Mouse (Mus musculus): ENCODE measurements at regions not wholly inside any gene's neighbourhood (a gene's known extent, or its start where the extent isn't known, plus 50 kb on each side); places are given as distances from the start of the nearest gene placed in this dataset.

DNA sequence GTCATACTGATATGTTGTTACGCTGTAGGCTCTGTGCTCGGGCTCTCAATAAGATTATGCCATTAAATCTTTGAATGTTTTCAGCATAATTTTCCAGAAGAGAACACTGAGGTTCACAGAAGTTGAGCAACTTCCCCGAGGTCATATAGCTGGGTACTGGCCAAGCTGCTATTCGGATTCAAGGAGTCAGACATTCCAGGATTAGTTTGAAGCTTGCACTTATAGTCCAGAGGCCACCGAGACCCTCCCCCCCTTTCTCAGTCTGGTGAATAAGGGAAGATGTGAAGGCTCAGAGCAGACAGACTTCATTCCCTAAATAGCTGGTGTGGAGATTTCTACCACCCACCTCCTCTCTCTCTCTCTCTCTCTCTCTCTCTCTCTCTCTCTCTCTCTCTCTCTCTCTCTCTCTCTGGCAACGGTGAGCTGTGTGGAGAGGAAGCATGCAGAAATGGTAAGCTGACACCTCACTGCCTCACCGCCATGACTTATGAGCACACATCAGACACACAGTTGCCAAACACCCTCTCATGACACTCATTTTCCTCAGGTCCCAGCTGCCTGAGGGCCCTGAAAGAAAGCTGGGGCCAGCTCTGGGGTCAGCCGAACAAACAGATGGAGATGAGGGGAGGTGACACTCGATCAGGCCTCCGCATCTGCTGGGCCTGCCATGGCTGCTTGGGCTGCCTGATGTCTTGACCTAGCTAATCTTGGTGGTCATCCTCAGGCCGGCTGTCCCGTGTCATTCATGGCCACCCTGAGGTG, 107.0 kb upstream of the Pdzrn3 start:
- H3K4me2 ChIP-seq (ENCODE audit: low read length): no peak overlapping the region
- ATAC-seq: no peak
- 73% methylated on average over 12 of the region's 12 CpGs for WGBS
- H3K9ac ChIP-seq (replicated peaks; ENCODE audit: low read depth, low read length): no peak overlapping the region
- H3K4me3 ChIP-seq (replicated peaks; ENCODE audit: low read length): no peak overlapping the region
- H3K4me1 ChIP-seq (replicated peaks; ENCODE audit: control insufficient read depth, insufficient read depth, low read length): 0 out of 2 replicates have a peak, but pooled peaks cover 5% of the 10 kb centered on the region
- H3K27ac ChIP-seq (ENCODE audit: low read length): no peak overlapping the region
- H3K27me3 ChIP-seq (replicated peaks; ENCODE audit: control insufficient read depth, insufficient read depth, low read length): no peaks in the 10 kb centered on the region
- no peaks in the 10 kb centered on the region for H3K36me3 ChIP-seq (ENCODE audit: control insufficient read depth, insufficient read depth)
- H3K9me3 ChIP-seq (ENCODE audit: control insufficient read depth, low read length): no peaks in the 10 kb centered on the region

- no peaks in the 10 kb centered on the region for H3K36me3 ChIP-seq (ENCODE audit: control insufficient read depth, insufficient read depth)
- H3K9ac ChIP-seq (replicated peaks; ENCODE audit: low read depth, low read length): no peak overlapping the region
- WGBS: 37% methylated on average over 9 of the region's 9 CpGs
- H3K4me2 ChIP-seq (ENCODE audit: low read length): no peak overlapping the region
- peak; percentile 68 for ATAC-seq
- H3K4me1 ChIP-seq (replicated peaks; ENCODE audit: control insufficient read depth, insufficient read depth, low read length): 0 out of 2 replicates have a peak, but pooled peaks cover 5% of the 10 kb centered on the region
- no peak overlapping the region for H3K4me3 ChIP-seq (replicated peaks; ENCODE audit: low read length)
- H3K9me3 ChIP-seq (ENCODE audit: control insufficient read depth, low read length): no peaks in the 10 kb centered on the region
- no peak overlapping the region for H3K27ac ChIP-seq (ENCODE audit: low read length)
- no peaks in the 10 kb centered on the region for H3K27me3 ChIP-seq (replicated peaks; ENCODE audit: control insufficient read depth, insufficient read depth, low read length)
These were observed 105.2 kb upstream of the Pdzrn3 start for GRCm38 (mm10) chr6:101482635-101483465.

DNA sequence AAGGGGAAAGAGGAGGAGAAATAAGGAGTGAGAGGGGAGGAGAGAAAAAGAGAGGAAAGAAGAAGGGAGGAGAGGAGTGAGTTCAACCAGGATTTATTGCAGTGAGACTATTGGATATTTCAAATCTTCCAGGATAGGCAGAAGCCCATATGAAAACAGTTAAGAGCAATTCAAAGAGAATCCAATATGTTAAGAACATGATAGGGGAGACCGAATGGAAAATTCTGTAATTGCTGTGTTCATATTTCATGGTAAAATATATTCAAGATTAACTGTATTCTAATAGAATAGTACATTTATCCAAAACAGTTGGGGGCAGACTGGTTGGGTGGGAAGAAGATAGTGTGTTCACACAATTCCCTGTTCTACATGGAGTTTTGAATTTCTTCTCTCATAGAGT, 96.3 kb upstream of the Pdzrn3 start:
- peaks cover 3% of the 10 kb centered on the region for H3K4me1 ChIP-seq (replicated peaks; ENCODE audit: control insufficient read depth, insufficient read depth, low read length)
- H3K9me3 ChIP-seq (ENCODE audit: control insufficient read depth, low read length): no peaks in the 10 kb centered on the region
- no peak overlapping the region for H3K4me3 ChIP-seq (replicated peaks; ENCODE audit: low read length)
- H3K27me3 ChIP-seq (replicated peaks; ENCODE audit: control insufficient read depth, insufficient read depth, low read length): no peaks in the 10 kb centered on the region
- 92% methylated on average over 1 of the region's 1 CpGs for WGBS
- H3K9ac ChIP-seq (replicated peaks; ENCODE audit: low read depth, low read length): no peak overlapping the region
- H3K27ac ChIP-seq (ENCODE audit: low read length): no peak overlapping the region
- ATAC-seq: no peak
- H3K4me2 ChIP-seq (ENCODE audit: low read length): no peak overlapping the region
- no peaks in the 10 kb centered on the region for H3K36me3 ChIP-seq (ENCODE audit: control insufficient read depth, insufficient read depth)

GRCm38 (mm10) chr6:101473257-101473925, 95.7 kb upstream of the Pdzrn3 start:
- H3K9me3 ChIP-seq (ENCODE audit: control insufficient read depth, low read length): no peaks in the 10 kb centered on the region
- no peaks in the 10 kb centered on the region for H3K36me3 ChIP-seq (ENCODE audit: control insufficient read depth, insufficient read depth)
- peaks cover 3% of the 10 kb centered on the region for H3K4me1 ChIP-seq (replicated peaks; ENCODE audit: control insufficient read depth, insufficient read depth, low read length)
- ATAC-seq: peak; percentile 98
- WGBS: 8% methylated on average over 5 of the region's 5 CpGs
- no peak overlapping the region for H3K27ac ChIP-seq (ENCODE audit: low read length)
- no peaks in the 10 kb centered on the region for H3K27me3 ChIP-seq (replicated peaks; ENCODE audit: control insufficient read depth, insufficient read depth, low read length)
- H3K9ac ChIP-seq (replicated peaks; ENCODE audit: low read depth, low read length): no peak overlapping the region
- H3K4me2 ChIP-seq (ENCODE audit: low read length): no peak overlapping the region
- H3K4me3 ChIP-seq (replicated peaks; ENCODE audit: low read length): no peak overlapping the region

GRCm38 (mm10) chr6:101464910-101465309, 87.2 kb upstream of the Pdzrn3 start:
- H3K27ac ChIP-seq (ENCODE audit: low read length): no peak overlapping the region
- no peak for ATAC-seq
- no peaks in the 10 kb centered on the region for H3K36me3 ChIP-seq (ENCODE audit: control insufficient read depth, insufficient read depth)
- no peak overlapping the region for H3K4me2 ChIP-seq (ENCODE audit: low read length)
- H3K9ac ChIP-seq (replicated peaks; ENCODE audit: low read depth, low read length): no peak overlapping the region
- no peak overlapping the region for H3K4me3 ChIP-seq (replicated peaks; ENCODE audit: low read length)
- H3K27me3 ChIP-seq (replicated peaks; ENCODE audit: control insufficient read depth, insufficient read depth, low read length): no peaks in the 10 kb centered on the region
- 92% methylated on average over 1 of the region's 1 CpGs for WGBS
- no peaks in the 10 kb centered on the region for H3K9me3 ChIP-seq (ENCODE audit: control insufficient read depth, low read length)
- H3K4me1 ChIP-seq (replicated peaks; ENCODE audit: control insufficient read depth, insufficient read depth, low read length): no peaks in the 10 kb centered on the region

GRCm38 (mm10) chr6:101463812-101464320, 86.2 kb upstream of the Pdzrn3 start:
- Histone ChIP-seq H3K4me1 (replicated peaks; ENCODE audit: control insufficient read depth, insufficient read depth, low read length) (no peaks in the 10 kb centered on the region), H3K4me3 (replicated peaks; ENCODE audit: low read length) (no peak overlapping the region), H3K27me3 (replicated peaks; ENCODE audit: control insufficient read depth, insufficient read depth, low read length) (no peaks in the 10 kb centered on the region), H3K4me2 (ENCODE audit: low read length) (no peak overlapping the region), H3K9ac (replicated peaks; ENCODE audit: low read depth, low read length) (no peak overlapping the region), H3K36me3 (ENCODE audit: control insufficient read depth, insufficient read depth) (no peaks in the 10 kb centered on the region), H3K27ac (ENCODE audit: low read length) (no peak overlapping the region), H3K9me3 (ENCODE audit: control insufficient read depth, low read length) (no peaks in the 10 kb centered on the region)
- 49% methylated on average over 3 of the region's 3 CpGs for WGBS
- no peak for ATAC-seq

DNA sequence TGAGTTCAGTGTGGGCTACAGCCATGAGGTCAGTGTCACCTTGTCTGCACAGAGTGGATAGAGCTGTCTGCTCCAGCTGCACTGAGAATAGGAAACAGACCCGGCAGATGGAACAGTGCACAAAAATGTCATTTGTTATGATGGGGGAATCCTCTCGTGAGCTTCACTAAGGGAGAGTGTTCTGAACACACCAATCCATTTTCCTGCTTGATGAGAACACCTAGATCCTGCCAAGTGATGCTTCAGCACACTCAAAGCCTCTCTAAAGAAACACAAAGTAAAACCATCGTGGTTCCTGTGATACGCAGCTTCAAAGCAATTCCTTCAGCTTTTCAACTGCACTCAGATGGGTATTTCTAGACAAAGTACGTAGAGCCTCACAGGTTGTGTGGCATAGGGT, 69.0 kb upstream of the Pdzrn3 start:
- no peaks in the 10 kb centered on the region for H3K27me3 ChIP-seq (replicated peaks; ENCODE audit: control insufficient read depth, insufficient read depth, low read length)
- no peak overlapping the region for H3K4me3 ChIP-seq (replicated peaks; ENCODE audit: low read length)
- H3K9ac ChIP-seq (replicated peaks; ENCODE audit: low read depth, low read length): no peak overlapping the region
- H3K4me2 ChIP-seq (ENCODE audit: low read length): no peak overlapping the region
- H3K9me3 ChIP-seq (ENCODE audit: control insufficient read depth, low read length): no peaks in the 10 kb centered on the region
- no peaks in the 10 kb centered on the region for H3K36me3 ChIP-seq (ENCODE audit: control insufficient read depth, insufficient read depth)
- H3K27ac ChIP-seq (ENCODE audit: low read length): no peak overlapping the region
- ATAC-seq: no peak
- WGBS: 75% methylated on average over 5 of the region's 5 CpGs
- no peaks in the 10 kb centered on the region for H3K4me1 ChIP-seq (replicated peaks; ENCODE audit: control insufficient read depth, insufficient read depth, low read length)

DNA sequence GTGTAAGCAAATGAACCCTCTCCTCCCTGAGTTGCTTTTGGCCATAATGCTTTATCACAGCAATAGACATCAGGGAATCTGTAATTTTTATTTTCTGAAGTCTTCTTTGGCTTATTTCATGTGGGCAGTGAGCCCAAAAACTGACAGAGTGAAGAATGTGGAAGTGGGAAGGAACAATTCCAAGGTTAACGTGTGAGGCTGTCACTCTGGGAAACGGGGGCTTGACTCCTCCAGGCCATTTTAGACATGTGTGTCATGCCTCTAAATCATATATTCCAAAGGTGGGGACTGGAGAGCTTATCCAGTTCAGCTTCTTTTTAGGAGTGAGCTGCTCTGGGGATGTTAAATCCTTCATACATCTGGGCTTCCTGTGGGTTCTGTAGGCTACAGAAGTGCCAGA, 68.6 kb upstream of the Pdzrn3 start:
- WGBS: 54% methylated on average over 2 of the region's 2 CpGs
- Histone ChIP-seq H3K9ac (replicated peaks; ENCODE audit: low read depth, low read length) (no peak overlapping the region), H3K27me3 (replicated peaks; ENCODE audit: control insufficient read depth, insufficient read depth, low read length) (no peaks in the 10 kb centered on the region), H3K36me3 (ENCODE audit: control insufficient read depth, insufficient read depth) (no peaks in the 10 kb centered on the region), H3K4me2 (ENCODE audit: low read length) (no peak overlapping the region), H3K4me1 (replicated peaks; ENCODE audit: control insufficient read depth, insufficient read depth, low read length) (no peaks in the 10 kb centered on the region), H3K9me3 (ENCODE audit: control insufficient read depth, low read length) (no peaks in the 10 kb centered on the region), H3K27ac (ENCODE audit: low read length) (no peak overlapping the region), H3K4me3 (replicated peaks; ENCODE audit: low read length) (no peak overlapping the region)
- ATAC-seq: no peak

- Histone ChIP-seq H3K4me3 (replicated peaks; ENCODE audit: low read length) (no peak overlapping the region), H3K27me3 (replicated peaks; ENCODE audit: control insufficient read depth, insufficient read depth, low read length) (no peaks in the 10 kb centered on the region), H3K4me2 (ENCODE audit: low read length) (no peak overlapping the region), H3K9ac (replicated peaks; ENCODE audit: low read depth, low read length) (no peak overlapping the region), H3K36me3 (ENCODE audit: control insufficient read depth, insufficient read depth) (no peaks in the 10 kb centered on the region), H3K9me3 (ENCODE audit: control insufficient read depth, low read length) (no peaks in the 10 kb centered on the region), H3K27ac (ENCODE audit: low read length) (no peak overlapping the region), H3K4me1 (replicated peaks; ENCODE audit: control insufficient read depth, insufficient read depth, low read length) (no peaks in the 10 kb centered on the region)
- WGBS: 91% methylated on average over 8 of the region's 8 CpGs
- no peak for ATAC-seq
These were observed 55.1 kb upstream of the Pdzrn3 start for GRCm38 (mm10) chr6:101432769-101433168.

Data from forebrain, embryonic 16.5 days (tissue).